Mouse (Mus musculus) hindbrain, embryonic 11.5 days (tissue): Measurements from ENCODE around the gene Eif2d. TPM values are rescaled to one million over a fixed set of nuclear protein-coding genes. Genes with fewer than 3 reads are reported as not detected.

Experiments
- ATAC-seq: fragments of 200-750 bp; cut with Nextera tagmentation; 2 replicates; pipeline ENCODE4 v1.8.0; 2017; ENCODE audit warnings: mild to moderate bottlenecking, moderate TSS enrichment, moderate library complexity; ENCODE audit not compliant: low FRiP score
- DNase-seq: peaks from one replicate; pipeline ENCODE4 v3.0.0-alpha.2; 2015; ENCODE audit warnings: low spot score
- H3K27ac ChIP-seq: fragments of 300-500 bp; sonication (generic); 2 replicates; pipeline ENCODE4 v1.5.1; 2014; ENCODE audit warnings: mild to moderate bottlenecking, low read depth, low read length
- H3K27me3 ChIP-seq: fragments of 300-500 bp; sonication (generic); 2 replicates; pipeline ENCODE4 v1.6.1; 2014; ENCODE audit warnings: mild to moderate bottlenecking, low read length, moderate library complexity, mixed read lengths; ENCODE audit not compliant: control insufficient read depth, insufficient read depth
- H3K36me3 ChIP-seq: fragments of 300-500 bp; sonication (generic); 2 replicates; pipeline ENCODE4 v1.6.1; 2014; ENCODE audit warnings: mild to moderate bottlenecking, low read length, moderate library complexity, mixed read lengths; ENCODE audit not compliant: control insufficient read depth, insufficient read depth
- H3K4me1 ChIP-seq: fragments of 300-500 bp; sonication (generic); replicated peaks from 2 replicates; pipeline ENCODE4 v1.6.1; 2014; ENCODE audit warnings: low read length, mixed read lengths; ENCODE audit not compliant: control insufficient read depth, insufficient read depth
- H3K4me2 ChIP-seq: fragments of 300-500 bp; sonication (generic); replicated peaks from 2 replicates; pipeline ENCODE4 v1.6.1; 2014; ENCODE audit warnings: mild to moderate bottlenecking, low read depth, low read length
- H3K4me3 ChIP-seq: fragments of 300-500 bp; sonication (generic); 2 replicates; pipeline ENCODE4 v1.5.1; 2014; ENCODE audit warnings: low read depth, low read length
- H3K9ac ChIP-seq: fragments of 300-500 bp; sonication (generic); 2 replicates; pipeline ENCODE4 v1.6.1; 2014; ENCODE audit warnings: low read depth, low read length
- H3K9me3 ChIP-seq: fragments of 300-500 bp; sonication (generic); 2 replicates; pipeline ENCODE4 v1.6.1; 2016; ENCODE audit warnings: low read length; ENCODE audit not compliant: control insufficient read depth
- WGBS: fragments of 180-500 bp; shearing (Covaris S2); extraction: QIAGEN DNeasy Blood & Tissue Kit; methylation state at CpG from one replicate; pipeline ENCODE4 v1.1.7; 2014; 5-methylcytosine and 5-hydroxymethylcytosine counted together
- polyA plus RNA-seq: library from polyadenylated mRNA; unstranded; fragments of >200 nt; fragmentation: Nextera tagmentation; extraction: Ambion mirVana; gene quantifications from 2 replicates; pipeline ENCODE4 v1.2.1, GENCODE M21; 2014

Gene Eif2d
- polyA plus RNA-seq, 1 experiment from 2014 or later: 53.3 TPM

DNA sequence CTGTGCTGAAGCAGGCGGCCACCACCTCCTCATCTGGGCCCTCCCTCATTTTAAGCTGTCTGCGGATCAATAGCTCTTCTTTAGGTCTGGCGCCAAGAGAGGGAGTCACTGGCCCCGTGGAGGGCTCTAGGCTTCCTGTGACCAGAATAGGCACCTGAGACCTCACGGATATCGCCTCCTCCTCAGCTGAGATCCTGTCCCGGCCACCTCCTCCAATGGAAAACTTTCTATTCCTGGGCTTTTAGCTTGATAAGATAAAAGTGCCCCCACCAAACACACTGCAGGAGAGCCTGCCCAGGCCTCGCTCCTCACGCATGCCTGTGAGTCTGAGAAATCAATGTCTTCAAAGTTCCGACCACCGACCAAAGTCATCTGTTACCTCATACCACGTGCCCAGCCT is 80.5 kb downstream of the Eif2d start:
- Histone ChIP-seq H3K36me3 (no peaks in the 10 kb centered on the region), H3K4me2 (no peak overlapping the region), H3K4me1 (no peaks in the 10 kb centered on the region), H3K27me3 (no peaks in the 10 kb centered on the region), H3K9ac (no peak overlapping the region), H3K9me3 (no peaks in the 10 kb centered on the region), H3K4me3 (no peak overlapping the region), H3K27ac (no peak overlapping the region)
- DNase-seq (no peak), ATAC-seq (no peak)
- WGBS: 65% methylated on average over 12 of the region's 12 CpGs

- DNase-seq: no peak
- WGBS: 69% methylated on average over 7 of the region's 7 CpGs
- Histone ChIP-seq H3K36me3 (no peaks in the 10 kb centered on the region), H3K4me2 (no peak overlapping the region), H3K27ac (no peak overlapping the region), H3K4me1 (peaks cover 2% of the 10 kb centered on the region; the same call in 1 of the 2 replicates), H3K27me3 (no peaks in the 10 kb centered on the region), H3K9ac (no peak overlapping the region), H3K9me3 (no peaks in the 10 kb centered on the region), H3K4me3 (no peak overlapping the region)
- ATAC-seq: no peak
Observed at GRCm38 (mm10) chr1:131236077-131236476, 83.1 kb downstream of the Eif2d start.

Other genes starting within 250 kb of the Eif2d start
- not detected in 2 replicates for gene Il20, start 241.7 kb upstream of the Eif2d start, polyA plus RNA-seq
- gene Il19, start 213.1 kb upstream of the Eif2d start, polyA plus RNA-seq: not detected in 2 replicates
- not detected in 2 replicates for gene Il10, start 133.3 kb upstream of the Eif2d start, polyA plus RNA-seq
- gene Mapkapk2, start 55.4 kb upstream of the Eif2d start, polyA plus RNA-seq: 39.8 and 43.7 TPM in 2 replicates
- 10.6 and 11.6 TPM in 2 replicates for gene Dyrk3, start 14.8 kb upstream of the Eif2d start, polyA plus RNA-seq
- gene Rassf5, start 92.1 kb downstream of the Eif2d start, polyA plus RNA-seq: 1.1 and 1.5 TPM in 2 replicates
- gene Ikbke, start 126.4 kb downstream of the Eif2d start, polyA plus RNA-seq: 0.49 and 0.66 TPM in 2 replicates